Mouse (Mus musculus) neural tube, embryonic 15.5 days (tissue): ENCODE measurements around the gene Gtf3c6. TPM values are rescaled to one million over a fixed set of nuclear protein-coding genes. Genes with fewer than 3 reads are reported as not detected.
"Not testable (repeated sequence)": the region's sequence is repeated elsewhere in the genome, so short reads cannot be mapped to it uniquely, and the experiment has no call there.

Experiments used
- ATAC-seq: fragments of 200-750 bp; cut with Nextera tagmentation; 2 replicates; pipeline ENCODE4 v1.8.0; 2017; ENCODE audit warnings: mild to moderate bottlenecking, moderate TSS enrichment, moderate library complexity; ENCODE audit not compliant: low FRiP score
- H3K27ac ChIP-seq: fragments of 300-500 bp; sonication (generic); replicated peaks from 2 replicates; pipeline ENCODE4 v1.5.1; 2015; ENCODE audit warnings: mild to moderate bottlenecking, inconsistent platforms
- H3K27me3 ChIP-seq: fragments of 300-500 bp; sonication (generic); replicated peaks from 2 replicates; pipeline ENCODE4 v1.6.1; 2015; ENCODE audit warnings: inconsistent platforms
- H3K36me3 ChIP-seq: fragments of 300-500 bp; sonication (generic); 2 replicates; pipeline ENCODE4 v1.6.1; 2015; ENCODE audit warnings: inconsistent platforms
- H3K4me1 ChIP-seq: fragments of 300-500 bp; sonication (generic); 2 replicates; pipeline ENCODE4 v1.6.1; 2015; ENCODE audit warnings: inconsistent platforms
- H3K4me2 ChIP-seq: fragments of 300-500 bp; sonication (generic); 2 replicates; pipeline ENCODE4 v1.6.1; 2015; ENCODE audit warnings: inconsistent platforms, mild to moderate bottlenecking, moderate library complexity
- H3K4me3 ChIP-seq: fragments of 300-500 bp; sonication (generic); replicated peaks from 2 replicates; pipeline ENCODE4 v1.5.1; 2015; ENCODE audit warnings: mild to moderate bottlenecking, inconsistent platforms
- H3K9ac ChIP-seq: fragments of 300-500 bp; sonication (generic); replicated peaks from 2 replicates; pipeline ENCODE4 v1.6.1; 2015; ENCODE audit warnings: mild to moderate bottlenecking, inconsistent platforms
- H3K9me3 ChIP-seq: fragments of 300-500 bp; sonication (generic); replicated peaks from 2 replicates; pipeline ENCODE4 v1.6.1; 2016; ENCODE audit warnings: inconsistent platforms
- WGBS: fragments of 180-500 bp; shearing (Covaris S2); methylation state at CpG from one replicate; pipeline ENCODE4 v1.1.7; 2015; ENCODE audit warnings: mixed read lengths; 5-methylcytosine and 5-hydroxymethylcytosine counted together
- polyA plus RNA-seq: library from polyadenylated mRNA; unstranded; fragments of >200 nt; fragmentation: Nextera tagmentation; extraction: Ambion mirVana; gene quantifications from 2 replicates; pipeline ENCODE4 v1.2.1, GENCODE M21; 2015

The Gtf3c6 gene
- polyA plus RNA-seq: 74.0 and 75.2 TPM in 2 replicates

DNA sequence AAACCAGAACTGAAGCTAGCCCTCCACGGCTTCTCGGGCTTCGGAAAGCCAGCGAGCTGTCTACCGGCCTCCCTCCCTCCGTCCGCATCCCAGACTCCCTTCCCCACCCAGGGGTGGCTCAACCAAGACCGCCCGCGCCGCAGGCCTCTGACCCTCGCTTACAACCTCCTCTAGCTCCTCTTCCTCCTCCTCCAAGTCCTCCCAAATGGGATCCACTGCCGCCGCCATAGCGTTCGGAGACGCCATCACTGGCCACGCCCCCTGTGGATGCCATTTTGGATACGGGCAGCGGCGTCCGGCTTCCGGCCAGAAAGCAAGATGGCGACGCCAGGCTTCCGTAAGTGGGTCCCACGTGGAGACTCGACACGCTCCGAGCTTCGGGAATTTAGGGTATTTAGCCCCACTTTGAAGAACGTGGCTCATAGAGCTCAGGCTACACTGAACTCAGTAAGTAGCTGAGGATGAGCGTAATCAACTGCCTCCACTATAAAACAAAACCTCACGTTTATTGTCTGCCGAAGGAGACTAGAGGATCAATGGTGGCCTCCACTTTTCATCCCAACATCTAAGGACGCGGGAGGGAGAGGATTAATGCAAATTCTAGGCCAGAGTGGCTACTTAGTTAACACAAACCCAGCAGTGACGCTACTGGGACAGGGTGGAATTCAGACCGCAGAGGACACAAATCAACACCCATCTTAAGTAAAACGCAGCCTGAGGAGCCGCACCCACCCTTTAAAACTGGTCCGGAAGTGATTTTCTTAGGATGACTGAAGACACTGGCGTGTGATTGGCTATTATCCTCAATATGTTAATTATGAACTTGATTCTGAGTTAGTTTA is at the start of gene Gtf3c6:
Gene Gtf3c6 (minus strand): TSS at position 695 of the 842 bp plus-strand sequence.
- H3K4me2 ChIP-seq: peak within 1 kb of the TSS; percentile 85
- ATAC-seq: peak; percentile 87
- H3K27ac ChIP-seq: peak within 1 kb of the TSS; percentile 96
- peak within 1 kb of the TSS; percentile 88 for H3K9ac ChIP-seq
- under 1% methylated on average over 43 of the region's 43 CpGs for WGBS
- peak within 1 kb of the TSS; percentile 80 for H3K4me3 ChIP-seq
- peaks cover 14% of the 10 kb centered on the region for H3K4me1 ChIP-seq
- peaks cover 13% of the 10 kb centered on the region for H3K36me3 ChIP-seq
- H3K9me3 ChIP-seq: no peaks in the 10 kb centered on the region
- no peaks in the 10 kb centered on the region for H3K27me3 ChIP-seq

DNA sequence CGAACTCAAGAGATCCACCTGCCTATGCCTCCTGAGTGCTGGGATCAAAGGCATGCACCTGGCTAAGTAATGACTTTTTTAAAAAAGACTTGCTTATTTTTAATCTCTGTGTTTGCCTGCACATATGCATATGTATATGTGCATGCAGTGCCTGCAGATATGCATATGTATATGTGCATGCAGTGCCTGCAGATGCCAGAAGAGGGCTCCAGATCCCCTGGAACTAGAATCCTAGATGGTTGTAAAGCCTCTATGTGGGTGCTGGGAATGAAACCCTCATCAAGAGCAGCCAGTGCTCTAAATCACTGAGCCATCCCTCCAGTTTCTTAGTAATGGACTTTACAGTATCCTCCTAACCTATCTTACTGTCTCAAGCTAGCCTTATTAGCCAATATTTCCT is 48.1 kb upstream of the Gtf3c6 start:
- ATAC-seq: no peak
- 100% methylated on average over 1 of the region's 1 CpGs for WGBS

GRCm38 (mm10) chr10:40302140-40302985 is 44.5 kb upstream of the Gtf3c6 start, which contains the start of gene Amd1:
Gene Amd1, minus strand, starts transcription at chr10:40302186.
- Histone ChIP-seq H3K27me3 (no peaks in the 10 kb centered on the region), H3K4me3 (peak within 1 kb of the TSS; percentile 95), H3K36me3 (no peaks in the 10 kb centered on the region), H3K27ac (peak within 1 kb of the TSS; percentile 99), H3K4me2 (peak within 1 kb of the TSS; percentile 74), H3K9ac (peak within 1 kb of the TSS; percentile 88), H3K9me3 (no peaks in the 10 kb centered on the region), H3K4me1 (peaks cover 25% of the 10 kb centered on the region)
- peak; percentile 98 for ATAC-seq
- WGBS: under 1% methylated on average over 55 of the region's 55 CpGs

More for the DNA sequence above, 48.1 kb upstream of the Gtf3c6 start:
- no peaks in the 10 kb centered on the region for H3K27me3 ChIP-seq
- no peak overlapping the region for H3K4me3 ChIP-seq
- H3K36me3 ChIP-seq: no peaks in the 10 kb centered on the region
- H3K27ac ChIP-seq: no peak overlapping the region
- H3K9me3 ChIP-seq: no peaks in the 10 kb centered on the region
- no peak overlapping the region for H3K4me2 ChIP-seq
- H3K4me1 ChIP-seq: no peaks in the 10 kb centered on the region
- H3K9ac ChIP-seq: no peak overlapping the region

DNA sequence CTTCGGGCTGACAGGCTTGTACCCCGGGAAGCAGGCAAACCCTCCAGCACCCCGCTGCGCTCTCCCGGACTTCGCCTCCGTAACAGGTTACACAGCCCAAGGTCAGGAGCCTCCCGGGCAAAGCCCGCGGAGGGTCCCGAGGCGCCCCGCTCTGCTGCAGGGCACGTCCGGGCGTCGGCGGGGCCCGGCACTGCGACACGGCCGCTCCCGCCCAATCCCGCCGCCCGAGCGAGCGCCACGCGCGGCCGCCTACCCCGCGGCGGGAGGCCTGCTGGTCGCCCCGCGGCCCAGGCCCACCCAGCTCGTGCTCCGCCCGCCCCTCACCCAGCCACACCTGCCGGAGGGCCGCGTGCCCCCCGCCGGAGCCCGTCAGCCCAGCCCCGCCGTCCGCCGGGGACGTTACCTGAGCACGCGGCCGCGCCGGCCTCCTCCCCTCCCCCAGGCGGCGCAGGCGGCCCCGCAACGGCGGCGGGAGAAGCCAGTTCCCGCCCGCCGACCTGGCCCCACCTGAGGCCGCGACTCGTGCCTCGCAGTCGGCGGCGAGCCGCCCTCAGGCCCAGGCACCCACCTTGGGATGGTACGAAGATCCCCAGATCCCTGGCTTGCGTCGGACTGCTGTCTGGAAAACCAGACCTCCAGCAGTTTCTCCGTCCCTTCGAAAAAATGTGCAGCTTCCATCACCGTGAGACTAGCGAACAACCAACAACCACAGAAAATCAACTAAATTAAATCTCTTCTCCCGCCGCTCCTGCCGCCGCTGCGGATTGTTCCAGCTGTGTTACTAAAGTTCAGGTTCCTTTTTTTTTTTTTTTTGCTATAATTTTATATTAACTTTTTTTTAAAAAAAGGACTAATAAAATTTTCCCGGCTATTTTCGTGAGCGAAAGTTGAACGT is 43.5 kb upstream of the Gtf3c6 start:
- ATAC-seq: peak; percentile 36
- peak overlapping the region; percentile 88 for H3K9ac ChIP-seq
- peak overlapping the region; percentile 65 for H3K4me2 ChIP-seq
- not testable (repeated sequence) for H3K9me3 ChIP-seq, H3K36me3 ChIP-seq, H3K27me3 ChIP-seq
- H3K4me1 ChIP-seq: peaks cover 29% of the 10 kb centered on the region
- WGBS: under 1% methylated on average over 66 of the region's 91 CpGs
- peak overlapping the region; percentile 95 for H3K4me3 ChIP-seq
- H3K27ac ChIP-seq: peak overlapping the region; percentile 90

DNA sequence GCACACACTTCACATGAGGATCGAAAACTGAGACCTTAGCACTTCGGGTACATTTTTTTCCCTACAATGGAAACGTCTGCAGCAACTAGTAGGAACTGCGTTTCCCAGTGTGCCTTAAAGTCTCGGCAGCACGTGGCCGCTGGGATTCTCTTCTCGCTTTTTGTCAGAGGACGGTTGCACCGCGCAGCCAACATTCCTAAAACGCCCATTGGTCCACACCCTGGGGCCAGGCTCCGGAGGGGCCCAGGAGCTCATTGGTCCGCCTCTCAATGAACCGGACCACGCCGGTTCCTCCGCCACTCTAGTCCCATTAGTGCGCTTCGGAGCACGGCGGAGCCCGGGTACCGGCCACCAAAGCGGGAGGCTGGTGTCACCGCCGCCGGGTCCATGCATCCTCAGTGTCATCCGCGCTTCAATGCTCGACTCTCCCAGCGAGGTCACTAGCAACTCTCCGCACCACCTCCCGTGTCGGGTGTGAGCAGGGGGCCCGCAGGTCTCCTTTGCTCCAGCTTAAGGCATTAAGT is 42.8 kb upstream of the Gtf3c6 start:
- Histone ChIP-seq H3K27me3 (no peaks in the 10 kb centered on the region), H3K9me3 (no peaks in the 10 kb centered on the region), H3K27ac (peak overlapping the region; percentile 90), H3K4me2 (peak overlapping the region; percentile 65), H3K4me3 (peak overlapping the region; percentile 95), H3K4me1 (peaks cover 29% of the 10 kb centered on the region), H3K36me3 (no peaks in the 10 kb centered on the region), H3K9ac (peak overlapping the region; percentile 88)
- 0% methylated on average over 36 of the region's 36 CpGs for WGBS
- ATAC-seq: peak; percentile 72

DNA sequence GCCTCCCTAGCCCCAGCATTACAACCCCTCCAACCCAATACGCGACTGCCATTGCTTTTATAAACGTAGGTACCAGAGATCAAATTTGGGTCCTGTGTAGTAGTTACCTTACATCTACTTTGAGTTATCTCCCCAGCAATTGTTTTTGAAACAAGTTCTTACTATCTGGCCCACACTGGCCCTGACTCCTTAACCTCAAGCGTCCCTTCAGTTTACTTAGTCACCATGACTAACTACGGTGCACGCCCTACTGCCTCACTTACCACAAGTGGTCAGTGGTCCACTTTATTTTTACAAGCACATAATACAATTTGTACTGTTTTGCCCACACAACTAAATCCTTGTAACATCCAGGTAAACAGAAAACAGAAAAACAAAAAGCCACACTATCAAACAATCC is 34.7 kb upstream of the Gtf3c6 start:
- no peak overlapping the region for H3K4me2 ChIP-seq
- H3K27me3 ChIP-seq: no peaks in the 10 kb centered on the region
- WGBS: 96% methylated on average over 6 of the region's 6 CpGs
- no peak overlapping the region for H3K4me3 ChIP-seq
- H3K27ac ChIP-seq: no peak overlapping the region
- ATAC-seq: no peak
- H3K36me3 ChIP-seq: peaks cover 15% of the 10 kb centered on the region
- no peaks in the 10 kb centered on the region for H3K9me3 ChIP-seq
- peaks cover 12% of the 10 kb centered on the region for H3K4me1 ChIP-seq
- H3K9ac ChIP-seq: no peak overlapping the region

- H3K9ac ChIP-seq: no peak overlapping the region
- no peaks in the 10 kb centered on the region for H3K27me3 ChIP-seq
- no peak overlapping the region for H3K4me2 ChIP-seq
- H3K4me3 ChIP-seq: no peak overlapping the region
- H3K36me3 ChIP-seq: peaks cover 31% of the 10 kb centered on the region
- no peak overlapping the region for H3K27ac ChIP-seq
- H3K4me1 ChIP-seq: no peaks in the 10 kb centered on the region
- WGBS: 91% methylated on average over 1 of the region's 1 CpGs
- H3K9me3 ChIP-seq: no peaks in the 10 kb centered on the region
- no peak for ATAC-seq
These were observed 28.9 kb upstream of the Gtf3c6 start for GRCm38 (mm10) chr10:40286767-40287166.

DNA sequence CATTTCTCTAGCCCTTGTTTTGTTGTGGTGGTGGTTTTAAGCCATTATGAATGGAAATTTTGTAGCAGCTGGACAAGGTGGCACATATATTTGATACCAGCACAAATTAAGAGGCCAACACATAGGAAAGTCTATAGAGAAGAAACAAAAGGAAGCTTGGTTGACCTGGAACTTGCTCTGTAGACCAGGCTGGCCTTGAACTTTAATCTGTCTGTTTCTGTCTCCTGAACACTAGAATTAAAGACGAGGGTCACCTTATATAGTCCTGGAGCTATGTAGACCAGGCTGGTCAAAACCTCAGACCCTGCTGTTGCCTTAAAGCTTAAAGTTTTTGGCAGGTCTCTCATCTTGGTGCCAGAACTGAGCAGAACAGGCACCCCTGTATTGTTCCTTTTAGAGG is 27.7 kb upstream of the Gtf3c6 start:
- ATAC-seq: no peak
- Histone ChIP-seq H3K27ac (no peak overlapping the region), H3K4me1 (no peaks in the 10 kb centered on the region), H3K9ac (no peak overlapping the region), H3K4me2 (no peak overlapping the region), H3K9me3 (no peaks in the 10 kb centered on the region), H3K4me3 (no peak overlapping the region), H3K36me3 (peaks cover 22% of the 10 kb centered on the region), H3K27me3 (no peaks in the 10 kb centered on the region)
- WGBS: 86% methylated on average over 1 of the region's 1 CpGs

- 87% methylated on average over 3 of the region's 3 CpGs for WGBS
- Histone ChIP-seq H3K4me3 (no peak overlapping the region), H3K9me3 (no peaks in the 10 kb centered on the region), H3K36me3 (peaks cover 21% of the 10 kb centered on the region), H3K4me2 (no peak overlapping the region), H3K27me3 (no peaks in the 10 kb centered on the region), H3K27ac (no peak overlapping the region), H3K9ac (no peak overlapping the region), H3K4me1 (no peaks in the 10 kb centered on the region)
- no peak for ATAC-seq
These were observed 27.1 kb upstream of the Gtf3c6 start for GRCm38 (mm10) chr10:40284997-40285396.

GRCm38 (mm10) chr10:40284179-40284831 is 26.4 kb upstream of the Gtf3c6 start:
- 75% methylated on average over 10 of the region's 10 CpGs for WGBS
- peaks cover 16% of the 10 kb centered on the region for H3K36me3 ChIP-seq
- no peak; the same call in 1 of the 2 replicates for ATAC-seq
- no peaks in the 10 kb centered on the region for H3K27me3 ChIP-seq
- no peak overlapping the region for H3K4me2 ChIP-seq
- no peak overlapping the region for H3K27ac ChIP-seq
- H3K4me3 ChIP-seq: no peak overlapping the region
- H3K4me1 ChIP-seq: no peaks in the 10 kb centered on the region
- no peak overlapping the region for H3K9ac ChIP-seq
- H3K9me3 ChIP-seq: no peaks in the 10 kb centered on the region
